Mouse (Mus musculus): Measurements from ENCODE around the gene Tmem209.

DNA sequence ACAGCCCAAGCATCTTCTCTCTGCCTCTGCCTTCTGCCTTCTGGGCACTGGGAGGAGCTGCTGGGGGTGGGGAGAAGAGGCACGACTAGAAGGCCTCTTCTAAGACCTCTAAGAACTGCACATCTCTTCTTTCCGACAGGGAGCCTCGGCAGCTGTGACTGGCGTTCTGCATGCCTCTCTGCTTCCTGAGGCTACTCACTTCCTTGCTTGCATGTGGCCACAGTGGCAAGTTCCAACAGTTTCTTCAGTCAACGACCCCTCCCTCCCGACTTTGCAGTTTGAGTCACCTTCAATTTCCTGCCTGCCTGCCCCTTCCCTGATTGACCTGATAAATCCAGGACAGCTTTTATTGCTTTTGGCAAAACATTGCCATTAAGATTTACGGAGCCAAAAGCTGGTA, 46.8 kb downstream of the Tmem209 start:
- TF ChIP-seq CTCF (IDR thresholded peaks at IDR 0.05; ENCODE audit: borderline replicate concordance, insufficient read depth, low read length) (no peak), POLR2A (IDR thresholded peaks at IDR 0.05; ENCODE audit: low read depth, low read length) (no peak)

Data from embryonic fibroblast, embryonic 13.5 days (primary cell).